Mouse (Mus musculus) CH12.LX (cell line): Measurements from ENCODE around the gene Ankrd66. TPM values are rescaled to one million over a fixed set of nuclear protein-coding genes. Genes with fewer than 3 reads are reported as not detected.

Source experiments
- DNase-seq: peaks from one replicate; pipeline ENCODE4 v3.0.0-alpha.2; 2013; ENCODE audit errors: extremely low read depth
- H3K27ac ChIP-seq: 2 replicates; pipeline ENCODE4 v1.5.1; 2012; ENCODE audit warnings: low read depth, mild to moderate bottlenecking, control low read depth, moderate library complexity; ENCODE audit not compliant: insufficient read depth
- H3K27me3 ChIP-seq: replicated peaks from 2 replicates; pipeline ENCODE3; 2012; ENCODE audit warnings: inconsistent platforms
- H3K36me3 ChIP-seq, 2 experiments: replicated peaks in 1 of 2; 2 replicates each; pipeline versions ENCODE3 to v1.6.1; 2012; ENCODE audit warnings: inconsistent platforms in 1 of 2, low read length in 1 of 2, mild to moderate bottlenecking in 1 of 2, mixed read lengths in 1 of 2, moderate library complexity in 1 of 2; ENCODE audit not compliant: control insufficient read depth in 1 of 2, insufficient read depth in 1 of 2
- H3K4me1 ChIP-seq, 2 experiments: 2 replicates each; pipeline ENCODE4 v1.6.1; 2012; ENCODE audit warnings: inconsistent platforms in 1 of 2, moderate library complexity in 1 of 2; ENCODE audit not compliant: insufficient read depth in 2 of 2, control insufficient read depth in 1 of 2
- H3K4me2 ChIP-seq: 2 replicates; pipeline ENCODE4 v1.6.1; 2012; ENCODE audit warnings: low read depth, mild to moderate bottlenecking, control low read depth; ENCODE audit not compliant: poor library complexity, insufficient read depth, severe bottlenecking
- H3K4me3 ChIP-seq, 3 experiments: fragments of 150-350 bp in 1 of 3; sonication (generic) in 1 of 3; replicated peaks in 1 of 3; 2 replicates each; pipeline versions ENCODE3 to v1.5.1; 2011 to 2012; ENCODE audit warnings: low read depth in 2 of 3, low read length in 2 of 3, mild to moderate bottlenecking in 2 of 3, moderate library complexity in 2 of 3, control low read depth in 1 of 3, improper control_type of control experiment in 1 of 3, inconsistent platforms in 1 of 3, mixed read lengths in 1 of 3; ENCODE audit not compliant: poor library complexity in 1 of 3
- H3K79me2 ChIP-seq: replicated peaks from 2 replicates; pipeline ENCODE4 v1.6.1; 2012; ENCODE audit warnings: mild to moderate bottlenecking, moderate library complexity; ENCODE audit not compliant: control insufficient read depth, poor library complexity, insufficient read depth, severe bottlenecking; ENCODE audit errors: extremely low read depth
- H3K9ac ChIP-seq: 2 replicates; pipeline ENCODE4 v1.6.1; 2012; ENCODE audit warnings: low read depth, mild to moderate bottlenecking, control low read depth, moderate library complexity; ENCODE audit not compliant: insufficient read depth
- H3K9me3 ChIP-seq: replicated peaks from 2 replicates; pipeline ENCODE3; 2012; ENCODE audit warnings: low read length, inconsistent platforms, mixed read lengths
- BHLHE40 ChIP-seq: IDR thresholded peaks from 2 replicates; pipeline ENCODE4 v1.6.1; 2011; ENCODE audit warnings: mild to moderate bottlenecking, low read depth, low read length, improper control_type of control experiment
- CHD1 ChIP-seq: IDR thresholded peaks from 2 replicates; pipeline ENCODE4 v1.6.1; 2012; ENCODE audit warnings: low read depth, low read length, improper control_type of control experiment, inconsistent platforms
- CHD2 ChIP-seq: IDR thresholded peaks from 2 replicates; pipeline ENCODE4 v1.6.1; 2011; ENCODE audit warnings: low read length, improper control_type of control experiment
- ELF1 ChIP-seq: IDR thresholded peaks from 2 replicates; pipeline ENCODE4 v1.6.1; 2014; ENCODE audit warnings: low read depth, mild to moderate bottlenecking, inconsistent platforms, low read length, improper control_type of control experiment
- JUN ChIP-seq: IDR thresholded peaks from 2 replicates; pipeline ENCODE4 v1.6.1; 2011; ENCODE audit warnings: low read depth, mild to moderate bottlenecking, low read length, improper control_type of control experiment, moderate library complexity; ENCODE audit not compliant: insufficient read depth
- JUND ChIP-seq: conservative IDR thresholded peaks from 2 replicates; pipeline ENCODE4 v1.6.1; 2011; ENCODE audit warnings: low read depth, low read length, improper control_type of control experiment
- KAT2A ChIP-seq: IDR thresholded peaks from 2 replicates; pipeline ENCODE4 v1.6.1; 2012; ENCODE audit warnings: low read length, improper control_type of control experiment, inconsistent platforms; ENCODE audit not compliant: insufficient replicate concordance
- MAZ ChIP-seq: IDR thresholded peaks from 2 replicates; pipeline ENCODE4 v1.6.1; 2012; ENCODE audit warnings: low read depth, mild to moderate bottlenecking, inconsistent platforms, low read length, improper control_type of control experiment, moderate library complexity
- MEF2A ChIP-seq: IDR thresholded peaks from 2 replicates; pipeline ENCODE4 v1.6.1; 2014; ENCODE audit warnings: low read depth, mild to moderate bottlenecking, inconsistent platforms, low read length, improper control_type of control experiment, borderline replicate concordance
- MYC ChIP-seq: IDR thresholded peaks from 2 replicates; pipeline ENCODE4 v1.6.1; 2011; ENCODE audit warnings: low read depth, mild to moderate bottlenecking, improper control_type of control experiment, low read length
- NELFE ChIP-seq: IDR thresholded peaks from 2 replicates; pipeline ENCODE4 v1.6.1; 2011; ENCODE audit warnings: low read depth, low read length, improper control_type of control experiment
- NRF1 ChIP-seq: IDR thresholded peaks from 2 replicates; pipeline ENCODE4 v1.6.1; 2014; ENCODE audit warnings: low read depth, mild to moderate bottlenecking, inconsistent platforms, low read length, improper control_type of control experiment, moderate library complexity
- POLR2AphosphoS2 ChIP-seq: IDR thresholded peaks from 2 replicates; pipeline ENCODE4 v1.6.1; 2011; ENCODE audit warnings: low read depth, low read length, improper control_type of control experiment
- RCOR1 ChIP-seq: conservative IDR thresholded peaks from 2 replicates; pipeline ENCODE4 v1.6.1; 2012; ENCODE audit warnings: low read depth, mild to moderate bottlenecking, inconsistent platforms, low read length, improper control_type of control experiment
- TBP ChIP-seq: conservative IDR thresholded peaks from 2 replicates; pipeline ENCODE4 v1.6.1; 2011; ENCODE audit warnings: low read depth, low read length, improper control_type of control experiment
- ZC3H11A ChIP-seq: IDR thresholded peaks from 2 replicates; pipeline ENCODE4 v1.6.1; 2012; ENCODE audit warnings: low read depth, mild to moderate bottlenecking, inconsistent platforms, low read length, improper control_type of control experiment
- ZKSCAN1 ChIP-seq: IDR thresholded peaks from 2 replicates; pipeline ENCODE4 v1.6.1; 2012; ENCODE audit warnings: low read depth, inconsistent platforms, low read length, improper control_type of control experiment, borderline replicate concordance
- ZMIZ1 ChIP-seq: IDR thresholded peaks from 2 replicates; pipeline ENCODE4 v1.6.1; 2012; ENCODE audit warnings: low read depth, mild to moderate bottlenecking, inconsistent platforms, low read length, improper control_type of control experiment
- ZNF384 ChIP-seq: IDR thresholded peaks from 2 replicates; pipeline ENCODE4 v1.6.1; 2012; ENCODE audit warnings: low read depth, low read length, improper control_type of control experiment, inconsistent platforms
- dilution Hi-C: fragments of 300-500 bp; cut with MboI; formaldehyde crosslinking; loops from 2 replicates; pipeline ENCODE4 v1.14.3; 2020; ENCODE audit warnings: low sequenced_read_pairs; ENCODE audit not compliant: extremely low pct_unique_long_range_greater_than_20kb, extremely low pct_ligation_motif_present
- in situ Hi-C: fragments of 300-500 bp; cut with MboI; formaldehyde crosslinking; loops from 3 replicates; pipeline ENCODE4 v1.14.3; 2019; ENCODE audit warnings: low sequenced_read_pairs, low pct_ligation_motif_present, low pct_unique_long_range_greater_than_20kb, mixed read lengths
- polyA plus RNA-seq: library from polyadenylated mRNA; unstranded; fragments of >175 nt; gene quantifications from 2 replicates; pipeline ENCODE4 v1.2.1, GENCODE M21; 2012; ENCODE audit warnings: low read depth; ENCODE audit not compliant: insufficient read length
- total RNA-seq, 2 experiments: library from RNA; depleted of rRNA; stranded (reverse); fragments of 300-350 nt in 1 of 2; fragments of >200 nt in 1 of 2; gene quantifications; 2 replicates each; pipeline ENCODE4 v1.2.3; 2012 to 2014

The Ankrd66 gene
- total and polyA plus RNA-seq, 3 experiments, result not detected

DNA sequence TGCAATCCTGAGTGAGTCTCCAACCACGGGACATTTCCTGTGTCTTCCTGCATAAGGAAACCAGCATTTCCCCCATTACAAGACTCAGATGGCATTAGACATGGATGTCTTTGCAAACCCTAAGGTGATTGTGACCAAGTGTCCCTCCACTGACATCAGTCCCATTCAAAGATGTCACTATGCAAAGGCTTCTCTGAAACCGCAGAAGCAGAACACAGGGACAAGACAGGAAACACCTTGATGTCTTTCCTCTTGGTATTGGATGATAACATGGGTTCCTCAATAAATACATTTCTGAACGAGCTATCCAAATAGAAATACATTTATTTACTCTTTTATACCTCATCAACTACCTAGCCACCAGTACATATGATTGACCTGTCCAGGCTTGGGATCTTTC lies 42.2 kb downstream of the Ankrd66 start:
- Histone ChIP-seq H3K9me3 (peaks cover 24% of the 10 kb centered on the region), H3K4me1 (no peaks in the 10 kb centered on the region), H3K79me2 (no peaks in the 10 kb centered on the region), H3K9ac (no peak overlapping the region), H3K4me3 (no peak overlapping the region), H3K4me2 (no peak overlapping the region), H3K36me3 (no peaks in the 10 kb centered on the region), H3K27ac (no peak overlapping the region), H3K27me3 (no peaks in the 10 kb centered on the region)
- in situ Hi-C loops, result no loop called here
- TF ChIP-seq JUN (no peak), NRF1 (no peak), POLR2AphosphoS2 (no peak), CHD2 (no peak), KAT2A (no peak), ZNF384 (no peak), CHD1 (no peak), NELFE (no peak), MAZ (no peak), MEF2A (no peak), RCOR1 (no peak), ZC3H11A (no peak), MYC (no peak), JUND (no peak), ZKSCAN1 (no peak), ELF1 (no peak)
- dilution Hi-C loops, result no loop called here
- DNase-seq, result no peak

DNA sequence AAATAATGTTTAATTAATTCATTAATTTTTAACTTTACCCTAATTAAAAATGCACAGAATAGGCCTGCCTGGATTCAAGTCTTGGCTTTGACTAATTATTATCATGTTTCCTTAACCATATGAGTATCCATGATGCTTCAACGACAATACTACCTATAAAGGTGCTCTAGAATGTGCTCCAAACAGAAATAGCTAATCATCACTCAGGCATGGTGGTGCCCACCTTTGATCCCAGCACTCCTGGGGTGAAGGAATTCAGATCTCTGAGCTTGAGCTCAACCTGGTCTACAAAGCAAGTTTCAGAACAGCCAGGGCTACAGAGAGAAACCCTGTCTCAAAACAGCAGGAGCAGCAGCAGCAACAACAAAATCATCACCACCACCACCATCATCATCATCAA lies 42.9 kb downstream of the Ankrd66 start:
- dilution Hi-C loops, result no loop called here
- no peak overlapping the region for H3K4me3 ChIP-seq
- TF ChIP-seq MEF2A (no peak), ZMIZ1 (no peak), BHLHE40 (no peak), TBP (no peak)
- TF ChIP-seq, all 38 proteins: peak for 0
- no peak for DNase-seq
- Histone ChIP-seq H3K36me3 (no peaks in the 10 kb centered on the region), H3K4me2 (no peak overlapping the region), H3K27me3 (no peaks in the 10 kb centered on the region), H3K9ac (no peak overlapping the region), H3K9me3 (peaks cover 21% of the 10 kb centered on the region), H3K4me1 (no peaks in the 10 kb centered on the region), H3K27ac (no peak overlapping the region), H3K79me2 (no peaks in the 10 kb centered on the region)
- in situ Hi-C loops, result no loop called here
